Mouse (Mus musculus): ENCODE measurements around the gene Bcl2l10.
"Not testable (repeated sequence)": the region's sequence is repeated elsewhere in the genome, so short reads cannot be mapped to it uniquely, and the experiment has no call there.

The Bcl2l10 gene

GRCm38 (mm10) chr9:75348066-75348465 is 508 bp downstream of the Bcl2l10 start:
- no peak for DNase-seq

- no peak for DNase-seq
Observed at GRCm38 (mm10) chr9:75348641-75349040, 1.1 kb downstream of the Bcl2l10 start.

- no peak for DNase-seq
Observed at GRCm38 (mm10) chr9:75353094-75353493, 5.5 kb downstream of the Bcl2l10 start.

- DNase-seq = no peak
Observed at GRCm38 (mm10) chr9:75355783-75356182, 8.2 kb downstream of the Bcl2l10 start.

DNA sequence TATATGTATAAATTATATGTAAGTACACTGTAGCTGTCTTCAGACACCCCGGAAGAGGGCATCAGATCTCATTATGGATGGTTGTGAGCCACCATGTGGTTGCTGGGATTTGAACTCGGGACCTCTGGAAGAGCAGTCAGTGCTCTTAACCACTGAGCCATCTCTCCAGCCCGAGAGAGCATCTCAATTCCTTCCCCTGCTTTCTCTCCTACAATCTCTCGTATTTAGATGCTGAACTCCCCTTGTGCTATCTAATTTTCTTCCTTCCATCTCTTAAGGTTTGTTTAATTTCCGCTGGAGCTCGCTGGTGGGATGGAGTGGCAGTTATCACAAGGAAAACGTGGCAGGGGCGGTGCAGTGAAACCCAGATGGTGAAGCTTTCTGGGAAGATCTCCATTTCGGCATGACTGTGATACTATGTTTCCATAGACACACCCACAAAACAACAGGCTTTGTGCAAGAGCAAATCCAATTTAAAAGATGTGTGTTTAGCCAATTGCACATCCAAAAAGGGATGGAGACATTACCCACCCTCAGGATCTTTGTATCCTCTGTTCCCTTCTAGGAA is 9.6 kb downstream of the Bcl2l10 start:
- no peak for DNase-seq

DNA sequence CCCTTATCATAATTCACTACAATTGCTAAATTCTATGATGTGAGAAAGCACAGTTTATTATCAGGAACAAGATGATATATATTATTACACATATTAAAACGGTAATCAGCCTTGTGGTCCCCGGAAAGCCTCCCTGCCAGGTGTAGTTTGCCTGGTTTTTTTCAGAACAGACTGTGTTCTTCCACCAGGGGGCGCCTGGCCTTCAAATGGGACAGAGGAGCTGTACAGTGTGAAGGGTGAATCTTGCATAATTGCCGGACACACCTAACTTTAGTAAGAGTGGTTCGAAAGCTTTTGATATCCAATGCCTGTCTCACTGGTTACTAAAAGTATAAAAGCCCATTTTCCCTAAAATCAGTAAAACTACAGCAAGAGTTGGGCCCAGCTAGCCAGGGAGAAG is 14.1 kb downstream of the Bcl2l10 start:
- DNase-seq = peak; percentile 86

GRCm38 (mm10) chr9:75362201-75362600 is 14.6 kb downstream of the Bcl2l10 start:
- DNase-seq = peak; percentile 15

DNA sequence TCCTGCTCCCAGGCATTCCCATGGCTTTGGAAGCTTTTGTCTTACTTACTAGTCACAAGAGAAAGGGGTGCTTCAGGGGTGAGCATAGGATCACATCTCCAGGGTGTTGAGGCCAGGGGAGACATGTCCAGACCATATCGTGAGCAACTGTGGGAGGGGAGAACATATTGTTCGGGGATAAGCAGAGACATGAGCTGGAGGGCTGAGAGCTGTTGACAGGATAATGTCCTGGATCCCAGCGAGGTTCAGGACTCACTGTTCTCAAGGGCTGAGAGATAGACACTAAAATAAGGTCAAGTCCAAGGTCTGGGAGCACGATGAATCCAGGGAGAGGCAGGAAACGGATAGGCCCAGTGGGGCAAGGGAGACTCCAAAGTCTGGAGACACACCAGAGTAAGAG is 15.4 kb downstream of the Bcl2l10 start:
- no peak for DNase-seq

- not testable (repeated sequence) for DNase-seq
Observed at GRCm38 (mm10) chr9:75363702-75364101, 16.1 kb downstream of the Bcl2l10 start.

- DNase-seq = no peak
Observed at GRCm38 (mm10) chr9:75365195-75365594, 17.6 kb downstream of the Bcl2l10 start.

GRCm38 (mm10) chr9:75366191-75366590 is 18.6 kb downstream of the Bcl2l10 start:
- DNase-seq = no peak

DNA sequence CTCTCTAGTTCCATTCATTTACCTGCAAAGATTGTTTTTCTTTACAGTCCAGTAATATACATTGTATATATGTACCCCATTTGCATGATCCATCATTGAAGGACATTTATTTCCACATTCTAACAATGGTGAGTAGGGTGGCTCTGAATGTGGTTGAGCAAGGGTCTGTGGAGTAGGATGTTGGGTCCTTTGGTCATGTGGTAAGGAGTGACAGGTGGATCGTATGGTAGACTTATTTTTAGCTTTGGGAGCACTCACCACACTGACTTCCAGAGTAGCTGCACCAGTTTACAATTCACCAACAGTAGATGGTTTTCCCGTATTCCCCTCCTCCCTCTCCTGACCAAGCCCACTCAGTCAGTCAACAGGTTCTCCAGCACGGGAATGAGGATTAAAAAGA is 21.2 kb downstream of the Bcl2l10 start:
- no peak for DNase-seq

DNA sequence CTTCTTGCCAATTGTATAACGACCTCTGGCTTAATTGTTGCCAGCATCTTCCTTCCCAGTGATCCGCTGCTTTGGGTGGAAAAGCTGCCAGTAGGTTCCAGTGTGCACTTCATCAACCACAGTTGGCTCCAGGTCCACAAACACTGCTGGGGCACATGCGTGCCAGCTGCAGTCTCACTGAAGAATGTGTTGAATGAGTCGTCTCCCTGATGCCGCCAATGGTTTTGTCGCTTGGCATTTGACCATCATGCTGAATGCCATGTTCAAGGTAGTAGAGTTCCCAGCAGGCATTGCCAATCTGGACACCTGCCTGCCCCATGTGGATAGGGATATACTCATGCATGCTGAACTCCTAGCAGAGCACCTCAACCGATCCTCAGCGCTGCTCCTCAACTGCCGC is 28.0 kb downstream of the Bcl2l10 start:
- no peak for DNase-seq

- DNase-seq = no peak
Observed at GRCm38 (mm10) chr9:75376428-75376827, 28.9 kb downstream of the Bcl2l10 start.

DNA sequence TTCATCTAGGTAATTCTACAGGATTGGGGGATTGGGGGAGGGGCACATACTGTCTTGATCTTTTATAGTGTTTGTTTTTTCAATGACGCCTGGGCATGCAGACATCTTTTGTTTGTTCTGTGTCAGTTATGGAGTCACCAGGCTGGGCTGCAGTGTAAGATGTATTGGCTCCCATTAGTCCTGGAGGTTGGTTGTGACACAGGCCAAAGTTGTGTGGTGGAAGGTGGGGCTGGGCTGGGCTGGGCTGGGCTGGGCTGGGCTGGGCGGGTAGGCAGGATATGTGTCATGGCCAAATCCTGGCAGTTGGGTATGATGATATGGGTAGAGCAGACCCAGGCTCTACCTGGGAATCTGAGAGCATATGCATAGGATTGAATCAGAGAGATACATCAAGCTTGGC is 31.2 kb downstream of the Bcl2l10 start:
- no peak for DNase-seq

DNA sequence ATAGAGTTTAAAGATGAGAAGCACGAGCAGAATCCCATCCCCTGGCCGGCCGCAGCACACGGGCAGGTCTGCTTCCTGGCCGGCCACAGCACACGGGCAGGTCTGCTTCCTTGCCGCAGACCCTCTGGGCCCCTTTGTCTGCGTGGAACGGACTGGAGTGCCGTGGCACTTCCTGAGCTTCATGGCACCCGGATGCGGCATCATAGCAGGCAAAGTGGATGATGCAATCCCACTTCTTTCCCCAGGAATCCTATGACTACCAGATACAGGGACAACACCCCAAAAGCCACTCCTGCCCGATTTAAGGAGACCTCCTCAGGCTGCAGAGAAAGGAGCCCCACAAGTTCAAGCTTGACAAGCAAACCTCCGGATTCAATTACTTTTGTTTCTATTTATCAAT is 35.3 kb downstream of the Bcl2l10 start:
- DNase-seq = no peak

DNA sequence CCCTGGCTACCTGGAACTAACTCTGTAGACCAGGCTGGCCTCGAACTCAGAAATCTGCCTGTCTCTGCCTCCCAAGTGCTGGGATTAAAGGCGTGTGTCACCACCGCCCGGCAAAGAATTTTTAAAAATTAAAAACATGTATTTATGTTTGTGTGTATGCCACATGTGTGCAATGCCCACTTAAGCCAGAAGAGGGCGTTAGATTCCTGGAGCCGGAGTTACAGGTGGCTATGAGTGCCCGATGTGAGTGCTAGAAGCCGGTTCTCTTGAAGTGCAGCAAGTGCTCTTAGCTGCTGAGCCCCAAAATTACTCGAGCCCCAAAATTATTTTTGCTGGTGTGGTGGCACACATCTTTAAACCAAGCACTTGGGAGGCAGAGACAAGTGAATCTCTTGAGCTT is 36.2 kb downstream of the Bcl2l10 start:
- no peak for DNase-seq

GRCm38 (mm10) chr9:75384337-75384962 is 36.9 kb downstream of the Bcl2l10 start:
- DNase-seq = no peak

GRCm38 (mm10) chr9:75385218-75385974 is 37.8 kb downstream of the Bcl2l10 start:
- DNase-seq = no peak

- no peak for DNase-seq
Observed at GRCm38 (mm10) chr9:75393251-75393650, 45.7 kb downstream of the Bcl2l10 start.

GRCm38 (mm10) chr9:75395971-75396370 is 48.4 kb downstream of the Bcl2l10 start:
- no peak for DNase-seq

- no peak for DNase-seq
Observed at GRCm38 (mm10) chr9:75399069-75399468, 51.5 kb downstream of the Bcl2l10 start.

DNA sequence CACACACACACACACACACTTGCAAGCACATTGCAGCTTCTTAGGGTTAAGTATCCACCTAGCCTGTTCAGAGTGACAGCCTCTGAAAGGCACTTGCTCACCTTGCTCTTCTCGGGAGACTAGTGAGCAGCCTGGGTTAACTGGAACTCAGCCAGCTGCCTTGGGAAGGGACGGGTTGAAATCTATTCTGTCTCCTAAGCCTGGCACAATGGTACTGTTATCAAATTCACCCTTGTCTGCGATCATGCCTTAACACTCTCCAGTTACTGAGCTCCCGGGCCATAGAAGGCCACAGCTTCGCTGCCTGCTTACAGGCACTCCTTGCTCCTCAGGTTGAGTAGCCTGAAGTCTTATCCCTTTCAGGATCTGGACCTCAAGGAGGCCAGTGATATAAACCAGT is 53.1 kb downstream of the Bcl2l10 start:
- no peak for DNase-seq
